Mouse (Mus musculus): ENCODE data around the gene B230217C12Rik. TPM values are rescaled to one million over a fixed set of nuclear protein-coding genes. Genes with fewer than 3 reads are reported as not detected.

Gene B230217C12Rik
- polyA plus RNA-seq, 1 experiment from 2014 or later = 1.1 TPM

DNA sequence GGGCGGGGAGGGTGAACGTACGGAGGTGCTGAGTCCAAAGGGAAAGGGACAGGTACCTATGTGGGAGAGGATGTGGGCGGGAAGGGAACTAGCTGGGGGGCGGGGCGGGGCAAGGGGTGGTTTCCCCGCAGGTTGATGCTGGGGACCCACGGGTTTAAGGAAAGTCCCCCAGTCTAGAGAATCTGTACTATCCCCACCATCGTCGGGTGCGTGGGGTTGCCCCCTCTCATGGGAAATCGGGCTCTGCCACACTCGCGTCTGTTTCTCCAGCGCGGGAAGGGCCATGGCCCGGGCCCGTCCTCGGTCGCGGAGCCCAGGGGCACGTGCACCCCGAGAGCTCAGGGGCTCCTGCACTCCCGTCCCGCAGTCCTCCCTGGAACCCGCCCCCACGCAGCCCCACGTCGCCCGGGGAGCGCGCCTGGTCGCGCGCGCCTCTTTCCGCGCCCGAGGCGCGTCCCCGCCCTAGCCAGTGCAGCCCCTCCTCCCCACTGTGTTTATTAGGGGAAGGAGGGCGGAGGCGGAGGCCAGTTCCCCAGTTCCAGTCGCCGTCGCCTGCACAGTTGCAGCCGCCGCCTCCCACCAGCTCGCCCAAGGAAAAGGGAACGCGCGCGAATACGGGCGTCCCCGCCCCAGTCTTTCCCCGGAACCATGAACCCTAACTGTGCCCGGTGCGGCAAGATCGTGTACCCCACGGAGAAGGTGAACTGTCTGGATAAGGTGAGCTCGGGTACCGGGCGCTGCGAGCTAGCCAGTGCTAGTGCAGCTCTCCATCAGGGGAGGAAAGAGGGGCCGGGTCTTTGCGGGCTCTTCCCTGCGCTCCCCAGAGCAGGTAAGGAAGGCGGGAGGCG, 41.2 kb upstream of the B230217C12Rik start:
- ATAC-seq (ENCODE audit: low FRiP score, low TSS enrichment) = peak; percentile 66
- H3K9ac ChIP-seq (ENCODE audit: low read length) = peak overlapping the region; percentile 90
- peak; percentile 90 for DNase-seq (ENCODE audit: low spot score)
- peaks cover 6% of the 10 kb centered on the region; the same call in 1 of the 2 replicates for H3K4me1 ChIP-seq (replicated peaks; ENCODE audit: control insufficient read depth, insufficient read depth)
- no peaks in the 10 kb centered on the region for H3K36me3 ChIP-seq (ENCODE audit: control insufficient read depth, insufficient read depth, low read length)
- no peaks in the 10 kb centered on the region for H3K27me3 ChIP-seq (ENCODE audit: control insufficient read depth, insufficient read depth, low read length)
- H3K27ac ChIP-seq (replicated peaks) = peak overlapping the region; percentile 98
- H3K4me3 ChIP-seq (ENCODE audit: low read depth, low read length) = peak overlapping the region; percentile 90
- peak overlapping the region; percentile 74 for H3K4me2 ChIP-seq (replicated peaks; ENCODE audit: low read depth)
- TF ChIP-seq CTCF (IDR thresholded peaks at IDR 0.05; ENCODE audit: low read depth) (no peak), EP300 (optimal IDR thresholded peaks at IDR 0.05) (no peak)
- 0% methylated on average over 68 of the region's 71 CpGs for WGBS
- no peaks in the 10 kb centered on the region for H3K9me3 ChIP-seq (ENCODE audit: control insufficient read depth, low read length)

DNA sequence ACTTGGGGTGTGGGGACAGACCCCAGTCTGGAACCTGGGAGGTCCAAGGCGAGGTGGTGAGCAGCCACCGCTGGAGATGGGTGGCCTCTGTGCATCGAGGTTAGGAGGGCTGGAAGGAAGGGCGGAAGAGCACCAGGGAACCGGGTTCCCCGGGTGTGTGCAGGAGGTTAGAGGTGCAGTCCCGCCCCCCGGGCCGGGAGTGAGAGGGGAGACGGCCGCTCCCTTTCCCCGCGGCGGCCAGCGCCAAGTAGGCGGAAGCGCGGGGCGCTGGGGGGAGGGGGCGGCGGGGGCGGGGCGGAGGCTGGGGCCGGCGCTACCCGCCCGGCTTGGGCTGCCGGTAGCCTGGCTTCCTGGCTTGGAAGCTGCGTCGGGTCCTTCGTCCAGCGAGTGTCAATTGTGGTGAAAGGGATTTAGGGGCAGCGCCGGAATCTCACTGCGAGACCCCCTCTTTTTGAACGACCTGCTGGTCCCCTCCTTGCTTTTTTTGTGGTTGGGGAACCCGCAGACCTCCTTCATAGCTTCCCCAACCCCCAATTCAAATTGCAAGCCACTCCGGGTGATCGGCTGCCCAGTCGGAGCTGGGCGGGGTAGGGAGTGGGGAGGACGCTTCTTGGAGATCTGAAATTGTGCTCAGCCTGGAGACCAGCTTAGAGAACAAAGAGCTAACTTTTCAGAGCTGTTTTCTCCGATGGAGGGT, 40.4 kb upstream of the B230217C12Rik start:
- Histone ChIP-seq H3K9ac (ENCODE audit: low read length) (peak overlapping the region; percentile 90), H3K4me3 (ENCODE audit: low read depth, low read length) (peak overlapping the region; percentile 90), H3K9me3 (ENCODE audit: control insufficient read depth, low read length) (no peaks in the 10 kb centered on the region), H3K4me2 (replicated peaks; ENCODE audit: low read depth) (peak overlapping the region; percentile 74), H3K27me3 (ENCODE audit: control insufficient read depth, insufficient read depth, low read length) (no peaks in the 10 kb centered on the region), H3K36me3 (ENCODE audit: control insufficient read depth, insufficient read depth, low read length) (no peaks in the 10 kb centered on the region), H3K4me1 (replicated peaks; ENCODE audit: control insufficient read depth, insufficient read depth) (peaks cover 13% of the 10 kb centered on the region), H3K27ac (replicated peaks) (peak overlapping the region; percentile 98)
- peak; percentile 75 for ATAC-seq (ENCODE audit: low FRiP score, low TSS enrichment)
- TF ChIP-seq EP300 (optimal IDR thresholded peaks at IDR 0.05) (no peak), CTCF (IDR thresholded peaks at IDR 0.05; ENCODE audit: low read depth) (no peak)
- peak; percentile 93 for DNase-seq (ENCODE audit: low spot score)
- WGBS = 0% methylated on average over 27 of the region's 43 CpGs

GRCm38 (mm10) chr11:97800691-97801408, 39.7 kb upstream of the B230217C12Rik start:
- no peak for DNase-seq (ENCODE audit: low spot score)
- H3K9me3 ChIP-seq (ENCODE audit: control insufficient read depth, low read length) = no peaks in the 10 kb centered on the region
- peak overlapping the region; percentile 90 for H3K9ac ChIP-seq (ENCODE audit: low read length)
- TF ChIP-seq EP300 (optimal IDR thresholded peaks at IDR 0.05) (no peak), CTCF (IDR thresholded peaks at IDR 0.05; ENCODE audit: low read depth) (no peak)
- 1% methylated on average over 17 of the region's 17 CpGs for WGBS
- ATAC-seq (ENCODE audit: low FRiP score, low TSS enrichment) = no peak
- H3K4me1 ChIP-seq (replicated peaks; ENCODE audit: control insufficient read depth, insufficient read depth) = peaks cover 20% of the 10 kb centered on the region
- no peaks in the 10 kb centered on the region for H3K36me3 ChIP-seq (ENCODE audit: control insufficient read depth, insufficient read depth, low read length)
- peak overlapping the region; percentile 74 for H3K4me2 ChIP-seq (replicated peaks; ENCODE audit: low read depth)
- no peaks in the 10 kb centered on the region for H3K27me3 ChIP-seq (ENCODE audit: control insufficient read depth, insufficient read depth, low read length)
- peak overlapping the region; percentile 98 for H3K27ac ChIP-seq (replicated peaks)
- peak overlapping the region; percentile 90 for H3K4me3 ChIP-seq (ENCODE audit: low read depth, low read length)

GRCm38 (mm10) chr11:97801409-97802193, 39.0 kb upstream of the B230217C12Rik start:
- Histone ChIP-seq H3K9ac (ENCODE audit: low read length) (peak overlapping the region; percentile 90), H3K4me3 (ENCODE audit: low read depth, low read length) (peak overlapping the region; percentile 90), H3K9me3 (ENCODE audit: control insufficient read depth, low read length) (no peaks in the 10 kb centered on the region), H3K4me1 (replicated peaks; ENCODE audit: control insufficient read depth, insufficient read depth) (peaks cover 27% of the 10 kb centered on the region), H3K27ac (replicated peaks) (peak overlapping the region; percentile 98), H3K4me2 (replicated peaks; ENCODE audit: low read depth) (peak overlapping the region; percentile 74), H3K27me3 (ENCODE audit: control insufficient read depth, insufficient read depth, low read length) (no peaks in the 10 kb centered on the region), H3K36me3 (ENCODE audit: control insufficient read depth, insufficient read depth, low read length) (no peaks in the 10 kb centered on the region)
- TF ChIP-seq CTCF (IDR thresholded peaks at IDR 0.05; ENCODE audit: low read depth) = peak; percentile 66
- TF ChIP-seq EP300 (optimal IDR thresholded peaks at IDR 0.05) = no peak
- peak; percentile 10 for ATAC-seq (ENCODE audit: low FRiP score, low TSS enrichment)
- DNase-seq (ENCODE audit: low spot score) = peak; percentile 80
- WGBS = 15% methylated on average over 8 of the region's 8 CpGs

GRCm38 (mm10) chr11:97802194-97802470, 38.4 kb upstream of the B230217C12Rik start:
- Histone ChIP-seq H3K4me2 (replicated peaks; ENCODE audit: low read depth) (peak overlapping the region; percentile 74), H3K9me3 (ENCODE audit: control insufficient read depth, low read length) (no peaks in the 10 kb centered on the region), H3K27me3 (ENCODE audit: control insufficient read depth, insufficient read depth, low read length) (no peaks in the 10 kb centered on the region), H3K4me3 (ENCODE audit: low read depth, low read length) (peak overlapping the region; percentile 19; the same call in 1 of the 2 replicates), H3K9ac (ENCODE audit: low read length) (0 out of 2 replicates have a peak overlapping the region, but pooled peaks have one; percentile 14), H3K36me3 (ENCODE audit: control insufficient read depth, insufficient read depth, low read length) (peaks cover 4% of the 10 kb centered on the region; the same call in 1 of the 2 replicates), H3K4me1 (replicated peaks; ENCODE audit: control insufficient read depth, insufficient read depth) (peaks cover 28% of the 10 kb centered on the region), H3K27ac (replicated peaks) (peak overlapping the region; percentile 98)
- DNase-seq (ENCODE audit: low spot score) (no peak), ATAC-seq (ENCODE audit: low FRiP score, low TSS enrichment) (peak; percentile 46)
- 7% methylated on average over 1 of the region's 1 CpGs for WGBS
- TF ChIP-seq CTCF (IDR thresholded peaks at IDR 0.05; ENCODE audit: low read depth) = no peak
- TF ChIP-seq EP300 (optimal IDR thresholded peaks at IDR 0.05) = no peak

Measured in stomach, postnatal 0 days (tissue).